18 mouse cellular contexts compared by ENCODE assay signal in genomic region chr1:44645678-44646276, GRCm38 (mm10).
"Had no signal": no experiment of that assay in that cellular context is flagged by ENCODE, and none has a peak within 500 bp of the region (broad histone marks: within the 10 kb centered on the region; RNA-seq: fewer than 3 reads in every experiment).

No protein-coding gene starts in this region.

- H3K4me3 ChIP-seq: lung, embryonic 15.5 days; megakaryocyte, embryonic 14.5 days; midbrain, embryonic 13.5 days; midbrain, embryonic 15.5 days; neural tube, embryonic 13.5 days; stomach, embryonic 15.5 days had no signal

- H3K36me3 ChIP-seq: lung, embryonic 15.5 days; midbrain, embryonic 13.5 days; midbrain, embryonic 15.5 days; neural tube, embryonic 13.5 days; stomach, embryonic 15.5 days had no signal

- H3K4me1 ChIP-seq: lung, embryonic 15.5 days; megakaryocyte, embryonic 14.5 days; midbrain, embryonic 13.5 days; midbrain, embryonic 15.5 days; neural tube, embryonic 13.5 days; stomach, embryonic 15.5 days had no signal

- H3K4me2 ChIP-seq: lung, embryonic 15.5 days; midbrain, embryonic 11.5 days; midbrain, embryonic 13.5 days; midbrain, embryonic 15.5 days; neural tube, embryonic 13.5 days; stomach, embryonic 15.5 days had no signal

- H3K9ac ChIP-seq: liver, postnatal 0 days; lung, embryonic 15.5 days; midbrain, embryonic 13.5 days; midbrain, embryonic 15.5 days; neural tube, embryonic 13.5 days; stomach, embryonic 15.5 days had no signal

- DNase-seq: liver, postnatal 0 days; lung, adult 2 months; lung, postnatal 14 days; lung, postnatal 36 days; right cerebral cortex, postnatal 14 days; thymus, adult 2 months; thymus, postnatal 25 days; thymus, postnatal 4 days had no signal

- H3K27ac ChIP-seq: lung, embryonic 15.5 days; macrophage; midbrain, embryonic 13.5 days; midbrain, embryonic 15.5 days; neural tube, embryonic 13.5 days; stomach, embryonic 15.5 days; stomach, postnatal 0 days had no signal

- H3K9me3 ChIP-seq: lung, embryonic 15.5 days; midbrain, embryonic 13.5 days; midbrain, embryonic 15.5 days; neural tube, embryonic 13.5 days; stomach, embryonic 15.5 days had no signal

- H3K27me3 ChIP-seq: lung, embryonic 15.5 days; megakaryocyte, embryonic 14.5 days; midbrain, embryonic 13.5 days; midbrain, embryonic 15.5 days; neural tube, embryonic 13.5 days; stomach, embryonic 15.5 days had no signal

- ATAC-seq: liver, postnatal 0 days; lung, postnatal 0 days; midbrain, embryonic 13.5 days; midbrain, embryonic 15.5 days had no signal
